Mouse (Mus musculus) neural tube, embryonic 12.5 days (tissue): ENCODE results near the gene Epor. TPM values are rescaled to one million over a fixed set of nuclear protein-coding genes. Genes with fewer than 3 reads are reported as not detected.

Experiments
- ATAC-seq: fragments of 200-750 bp; cut with Nextera tagmentation; 2 replicates; pipeline ENCODE4 v1.8.0; 2017; ENCODE audit warnings: low read depth, mild to moderate bottlenecking, moderate TSS enrichment, moderate library complexity; ENCODE audit not compliant: low FRiP score
- H3K27ac ChIP-seq: fragments of 300-500 bp; sonication (generic); 2 replicates; pipeline ENCODE4 v1.5.1; 2016
- H3K27me3 ChIP-seq: fragments of 300-500 bp; sonication (generic); replicated peaks from 2 replicates; pipeline ENCODE4 v1.6.1; 2016; ENCODE audit warnings: mild to moderate bottlenecking
- H3K36me3 ChIP-seq: fragments of 300-500 bp; sonication (generic); 2 replicates; pipeline ENCODE4 v1.6.1; 2016; ENCODE audit warnings: mild to moderate bottlenecking
- H3K4me1 ChIP-seq: fragments of 300-500 bp; sonication (generic); 2 replicates; pipeline ENCODE4 v1.6.1; 2016
- H3K4me2 ChIP-seq: fragments of 300-500 bp; sonication (generic); replicated peaks from 2 replicates; pipeline ENCODE4 v1.6.1; 2016; ENCODE audit warnings: mild to moderate bottlenecking
- H3K4me3 ChIP-seq: fragments of 300-500 bp; sonication (generic); 2 replicates; pipeline ENCODE4 v1.5.1; 2016
- H3K9ac ChIP-seq: fragments of 300-500 bp; sonication (generic); 2 replicates; pipeline ENCODE4 v1.6.1; 2016; ENCODE audit warnings: mild to moderate bottlenecking
- H3K9me3 ChIP-seq: fragments of 300-500 bp; sonication (generic); 2 replicates; pipeline ENCODE4 v1.6.1; 2016; ENCODE audit warnings: mild to moderate bottlenecking
- WGBS: fragments of 180-500 bp; shearing (Covaris S2); methylation state at CpG from one replicate; pipeline ENCODE4 v1.1.7; 2016; 5-methylcytosine and 5-hydroxymethylcytosine counted together
- polyA plus RNA-seq: library from polyadenylated mRNA; unstranded; fragments of >200 nt; fragmentation: Nextera tagmentation; extraction: Ambion mirVana; gene quantifications from 2 replicates; pipeline ENCODE4 v1.2.1, GENCODE M21; 2016

Epor gene
- polyA plus RNA-seq, 1 experiment from 2014 or later = 4.0 TPM

- 2% methylated on average over 35 of the region's 35 CpGs for WGBS
- no peak overlapping the region for H3K27ac ChIP-seq
- ATAC-seq = no peak; the same call in 1 of the 2 replicates
Observed at GRCm38 (mm10) chr9:21917493-21918034, 45.7 kb downstream of the Epor start.

GRCm38 (mm10) chr9:21916851-21917492 is 46.3 kb downstream of the Epor start:
- peaks cover 10% of the 10 kb centered on the region for H3K27me3 ChIP-seq
- peak overlapping the region; percentile 97 for H3K4me2 ChIP-seq
- peaks cover 9% of the 10 kb centered on the region for H3K4me1 ChIP-seq
- H3K36me3 ChIP-seq = no peaks in the 10 kb centered on the region
- H3K27ac ChIP-seq = no peak overlapping the region
- peak; percentile 1; the same call in 1 of the 2 replicates for ATAC-seq
- H3K9me3 ChIP-seq = no peaks in the 10 kb centered on the region
- peak overlapping the region; percentile 59 for H3K4me3 ChIP-seq
- peak overlapping the region; percentile 77; the same call in 1 of the 2 replicates for H3K9ac ChIP-seq
- WGBS = 67% methylated on average over 3 of the region's 3 CpGs

More at GRCm38 (mm10) chr9:21917493-21918034, 45.7 kb downstream of the Epor start:
- H3K27me3 ChIP-seq = peaks cover 10% of the 10 kb centered on the region
- H3K4me3 ChIP-seq = peak overlapping the region; percentile 59
- no peaks in the 10 kb centered on the region for H3K9me3 ChIP-seq
- no peaks in the 10 kb centered on the region for H3K36me3 ChIP-seq
- H3K9ac ChIP-seq = peak overlapping the region; percentile 77
- peak overlapping the region; percentile 97 for H3K4me2 ChIP-seq
- peaks cover 9% of the 10 kb centered on the region for H3K4me1 ChIP-seq

- Histone ChIP-seq H3K4me3 (no peak overlapping the region), H3K4me1 (no peaks in the 10 kb centered on the region), H3K27ac (no peak overlapping the region), H3K27me3 (0 out of 2 replicates have a peak, but pooled peaks cover 2% of the 10 kb centered on the region), H3K9me3 (no peaks in the 10 kb centered on the region), H3K4me2 (no peak overlapping the region), H3K9ac (no peak overlapping the region), H3K36me3 (no peaks in the 10 kb centered on the region)
- no peak for ATAC-seq
- WGBS = 80% methylated on average over 10 of the region's 10 CpGs
Observed at GRCm38 (mm10) chr9:21909474-21910223, 53.7 kb downstream of the Epor start.

Other genes starting within 250 kb of the Epor start
- gene Ldlr, start 240.0 kb downstream of the Epor start, polyA plus RNA-seq = 30.4 and 33.2 TPM in 2 replicates
- 59.9 and 73.5 TPM in 2 replicates for gene Spc24, start 203.2 kb downstream of the Epor start, polyA plus RNA-seq
- gene Kank2, start 164.8 kb downstream of the Epor start, polyA plus RNA-seq = 7.2 and 8.5 TPM in 2 replicates
- gene Angptl8, start 128.0 kb downstream of the Epor start, polyA plus RNA-seq = 0.53 TPM in 1 of 2 replicates, not detected in the other
- gene Dock6, start 110.9 kb downstream of the Epor start, polyA plus RNA-seq = 26.2 and 26.9 TPM in 2 replicates
- gene Rab3d, start 45.3 kb downstream of the Epor start, polyA plus RNA-seq = 19.3 and 21.3 TPM in 2 replicates
- 6.4 and 6.6 TPM in 2 replicates for gene Ccdc159, start 36.0 kb downstream of the Epor start, polyA plus RNA-seq
- 36.1 and 42.3 TPM in 2 replicates for gene Tmem205, start 36.0 kb downstream of the Epor start, polyA plus RNA-seq
- gene Plppr2, start 26.5 kb downstream of the Epor start, polyA plus RNA-seq = 53.3 and 56.2 TPM in 2 replicates
- gene Swsap1, start 7.8 kb downstream of the Epor start, polyA plus RNA-seq = 8.1 and 9.7 TPM in 2 replicates
- gene Rgl3, start 25.9 kb upstream of the Epor start, polyA plus RNA-seq = 2.0 and 2.8 TPM in 2 replicates
- gene Ccdc151, start 39.1 kb upstream of the Epor start, polyA plus RNA-seq = 2.7 and 3.6 TPM in 2 replicates
- gene Prkcsh, start 39.3 kb upstream of the Epor start, polyA plus RNA-seq = 104 and 109 TPM in 2 replicates
- 73.5 and 77.9 TPM in 2 replicates for gene Elavl3, start 88.5 kb upstream of the Epor start, polyA plus RNA-seq
- gene Gm49318, start 107.8 kb upstream of the Epor start, polyA plus RNA-seq = not detected in 2 replicates
- gene Zfp653, start 107.9 kb upstream of the Epor start, polyA plus RNA-seq = 19.6 and 20.7 TPM in 2 replicates
- gene Ecsit, start 121.9 kb upstream of the Epor start, polyA plus RNA-seq = 46.7 and 47.3 TPM in 2 replicates
- 0.39 and 1.4 TPM in 2 replicates for gene Cnn1, start 135.7 kb upstream of the Epor start, polyA plus RNA-seq
- 171 and 172 TPM in 2 replicates for gene Elof1, start 153.7 kb upstream of the Epor start, polyA plus RNA-seq
- 5.2 and 5.8 TPM in 2 replicates for gene Acp5, start 172.2 kb upstream of the Epor start, polyA plus RNA-seq
- gene Pigyl, start 193.3 kb upstream of the Epor start, polyA plus RNA-seq = 63.2 and 68.4 TPM in 2 replicates
- gene Zfp872, start 224.6 kb upstream of the Epor start, polyA plus RNA-seq = 0.13 and 0.33 TPM in 2 replicates